Mouse (Mus musculus): Measurements from ENCODE around the gene Ric1.

The Ric1 gene

GRCm38 (mm10) chr19:29521637-29522435 is at the start of gene Ric1:
Gene Ric1, plus strand, starts transcription at chr19:29522282.
- DNase-seq (ENCODE audit: low read depth, low spot score), result peak; percentile 77

- no peak for DNase-seq (ENCODE audit: low read depth, low spot score)
These were observed 49.7 kb upstream of the Ric1 start for GRCm38 (mm10) chr19:29472424-29472823.

- no peak for DNase-seq (ENCODE audit: low read depth, low spot score)
These were observed 49.1 kb upstream of the Ric1 start for GRCm38 (mm10) chr19:29472946-29473345.

- no peak for DNase-seq (ENCODE audit: low read depth, low spot score)
These were observed 47.3 kb upstream of the Ric1 start for GRCm38 (mm10) chr19:29474803-29475202.

GRCm38 (mm10) chr19:29475210-29475620 is 46.9 kb upstream of the Ric1 start:
- no peak for DNase-seq (ENCODE audit: low read depth, low spot score)

GRCm38 (mm10) chr19:29478598-29478997 is 43.5 kb upstream of the Ric1 start:
- no peak for DNase-seq (ENCODE audit: low read depth, low spot score)

GRCm38 (mm10) chr19:29481578-29481977 is 40.5 kb upstream of the Ric1 start:
- no peak for DNase-seq (ENCODE audit: low read depth, low spot score)

- DNase-seq (ENCODE audit: low read depth, low spot score), result no peak
These were observed 39.9 kb upstream of the Ric1 start for GRCm38 (mm10) chr19:29482148-29482547.

- no peak for DNase-seq (ENCODE audit: low read depth, low spot score)
These were observed 39.4 kb upstream of the Ric1 start for GRCm38 (mm10) chr19:29482637-29483036.

- DNase-seq (ENCODE audit: low read depth, low spot score), result no peak
These were observed 38.7 kb upstream of the Ric1 start for GRCm38 (mm10) chr19:29483386-29483785.

GRCm38 (mm10) chr19:29484537-29484936 is 37.5 kb upstream of the Ric1 start:
- no peak for DNase-seq (ENCODE audit: low read depth, low spot score)

- DNase-seq (ENCODE audit: low read depth, low spot score), result no peak
These were observed 36.7 kb upstream of the Ric1 start for GRCm38 (mm10) chr19:29485257-29485948.

- no peak for DNase-seq (ENCODE audit: low read depth, low spot score)
These were observed 35.4 kb upstream of the Ric1 start for GRCm38 (mm10) chr19:29486545-29487206.

GRCm38 (mm10) chr19:29487326-29488072 is 34.6 kb upstream of the Ric1 start:
- DNase-seq (ENCODE audit: low read depth, low spot score), result no peak

- DNase-seq (ENCODE audit: low read depth, low spot score), result no peak
These were observed 34.0 kb upstream of the Ric1 start for GRCm38 (mm10) chr19:29488073-29488390.

- DNase-seq (ENCODE audit: low read depth, low spot score), result no peak
These were observed 33.7 kb upstream of the Ric1 start for GRCm38 (mm10) chr19:29488420-29488819.

- no peak for DNase-seq (ENCODE audit: low read depth, low spot score)
These were observed 32.2 kb upstream of the Ric1 start for GRCm38 (mm10) chr19:29489785-29490284.

GRCm38 (mm10) chr19:29491467-29491866 is 30.6 kb upstream of the Ric1 start:
- DNase-seq (ENCODE audit: low read depth, low spot score), result no peak

GRCm38 (mm10) chr19:29494454-29494853 is 27.6 kb upstream of the Ric1 start:
- DNase-seq (ENCODE audit: low read depth, low spot score), result no peak

- DNase-seq (ENCODE audit: low read depth, low spot score), result no peak
These were observed 26.0 kb upstream of the Ric1 start for GRCm38 (mm10) chr19:29496001-29496597.

All from 3T3-L1 (cell line).